Mouse (Mus musculus) forebrain, embryonic 11.5 days (tissue): ENCODE data around the gene Gm7168. TPM values are rescaled to one million over a fixed set of nuclear protein-coding genes. Genes with fewer than 3 reads are reported as not detected.
"Not testable (repeated sequence)": the region's sequence is repeated elsewhere in the genome, so short reads cannot be mapped to it uniquely, and the experiment has no call there.

ENCODE experiments used
- ATAC-seq: fragments of 200-750 bp; cut with Nextera tagmentation; replicated peaks from 2 replicates; pipeline ENCODE4 v1.8.0; 2017; ENCODE audit warnings: moderate TSS enrichment; ENCODE audit not compliant: low FRiP score
- DNase-seq: peaks from one replicate; pipeline ENCODE4 v3.0.0-alpha.2; 2017; ENCODE audit warnings: low spot score
- H3K27ac ChIP-seq: fragments of 300-500 bp; sonication (generic); 2 replicates; pipeline ENCODE4 v1.5.1; 2014; ENCODE audit warnings: low read depth, low read length
- H3K27me3 ChIP-seq: fragments of 300-500 bp; sonication (generic); 2 replicates; pipeline ENCODE4 v1.6.1; 2014; ENCODE audit warnings: mild to moderate bottlenecking, low read length, mixed read lengths; ENCODE audit not compliant: control insufficient read depth, insufficient read depth
- H3K36me3 ChIP-seq: fragments of 300-500 bp; sonication (generic); 2 replicates; pipeline ENCODE4 v1.6.1; 2014; ENCODE audit warnings: mild to moderate bottlenecking, low read length, moderate library complexity, mixed read lengths; ENCODE audit not compliant: control insufficient read depth, insufficient read depth
- H3K4me1 ChIP-seq: fragments of 300-500 bp; sonication (generic); replicated peaks from 2 replicates; pipeline ENCODE4 v1.6.1; 2014; ENCODE audit warnings: low read length, mixed read lengths; ENCODE audit not compliant: control insufficient read depth, insufficient read depth
- H3K4me2 ChIP-seq: fragments of 300-500 bp; sonication (generic); 2 replicates; pipeline ENCODE4 v1.6.1; 2014; ENCODE audit warnings: low read depth, mild to moderate bottlenecking, low read length, moderate library complexity, mixed read lengths; ENCODE audit not compliant: severe bottlenecking
- H3K4me3 ChIP-seq: fragments of 300-500 bp; sonication (generic); 2 replicates; pipeline ENCODE4 v1.5.1; 2014; ENCODE audit warnings: low read depth, low read length
- H3K9ac ChIP-seq: fragments of 300-500 bp; sonication (generic); 2 replicates; pipeline ENCODE4 v1.6.1; 2014; ENCODE audit warnings: low read length
- H3K9me3 ChIP-seq: fragments of 300-500 bp; sonication (generic); 2 replicates; pipeline ENCODE4 v1.6.1; 2016; ENCODE audit warnings: low read length, mixed read lengths; ENCODE audit not compliant: control insufficient read depth
- whole genome bisulfite sequencing: fragments of 180-500 bp; shearing (Covaris S2); extraction: QIAGEN DNeasy Blood & Tissue Kit; methylation state at CpG from one replicate; pipeline ENCODE4 v1.1.7; 2014; 5-methylcytosine and 5-hydroxymethylcytosine counted together
- polyA plus RNA-seq: library from polyadenylated mRNA; unstranded; fragments of >200 nt; fragmentation: Nextera tagmentation; extraction: Ambion mirVana; gene quantifications from 2 replicates; pipeline ENCODE4 v1.2.1, GENCODE M21; 2014

Gm7168 gene
- polyA plus RNA-seq, 1 experiment from 2014 or later, result not detected

DNA sequence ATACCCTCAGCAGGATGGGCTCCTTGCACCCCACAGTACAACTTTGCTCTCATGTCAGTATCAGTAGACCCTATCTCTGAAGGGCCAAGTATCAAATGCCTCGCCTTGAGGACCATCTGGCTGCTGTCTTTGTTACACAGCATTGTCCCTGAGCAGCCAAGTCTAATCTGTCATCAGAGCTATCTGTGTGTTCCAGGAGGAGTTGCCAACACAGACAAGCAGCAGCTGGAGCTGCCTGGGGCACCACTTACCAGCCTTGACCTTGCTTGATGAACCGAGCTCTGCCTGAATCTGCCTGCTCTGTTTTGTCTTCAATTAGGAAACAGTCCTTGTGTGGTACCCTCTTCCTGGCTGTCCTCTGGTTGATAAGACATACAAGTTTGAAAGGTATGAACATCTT is 24.8 kb upstream of the Gm7168 start:
- H3K9me3 ChIP-seq, result no peaks in the 10 kb centered on the region
- H3K4me2 ChIP-seq, result no peak overlapping the region
- no peak overlapping the region for H3K27ac ChIP-seq
- no peak overlapping the region for H3K4me3 ChIP-seq
- DNase-seq (no peak), ATAC-seq (no peak)
- no peaks in the 10 kb centered on the region for H3K36me3 ChIP-seq
- no peak overlapping the region for H3K9ac ChIP-seq
- no peaks in the 10 kb centered on the region for H3K27me3 ChIP-seq
- no peaks in the 10 kb centered on the region for H3K4me1 ChIP-seq
- WGBS, result 68% methylated on average over 2 of the region's 2 CpGs

DNA sequence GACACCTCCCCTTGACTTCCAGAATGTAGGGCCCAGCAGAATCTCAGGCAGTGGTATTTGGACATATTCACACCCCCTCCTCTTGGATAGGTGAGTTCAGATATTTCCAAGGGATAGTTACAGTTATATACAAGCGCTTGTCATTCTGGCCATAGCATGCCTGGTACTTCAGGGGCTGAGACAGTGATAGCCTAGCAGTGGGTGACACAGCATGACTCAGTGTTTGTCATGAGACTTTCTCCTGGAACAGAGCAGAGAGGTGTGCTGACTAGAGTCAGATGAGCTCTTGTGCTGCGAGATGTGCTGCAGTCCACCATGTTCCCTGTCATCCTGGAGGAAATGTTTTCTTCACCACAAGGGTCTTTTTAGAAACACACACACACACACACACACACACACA is 23.6 kb upstream of the Gm7168 start:
- H3K4me2 ChIP-seq, result no peak overlapping the region
- no peak overlapping the region for H3K4me3 ChIP-seq
- ATAC-seq (no peak), DNase-seq (no peak)
- H3K9ac ChIP-seq, result no peak overlapping the region
- no peaks in the 10 kb centered on the region for H3K27me3 ChIP-seq
- H3K36me3 ChIP-seq, result no peaks in the 10 kb centered on the region
- H3K9me3 ChIP-seq, result no peaks in the 10 kb centered on the region
- no peaks in the 10 kb centered on the region for H3K4me1 ChIP-seq
- 87% methylated on average over 2 of the region's 2 CpGs for WGBS
- H3K27ac ChIP-seq, result no peak overlapping the region

DNA sequence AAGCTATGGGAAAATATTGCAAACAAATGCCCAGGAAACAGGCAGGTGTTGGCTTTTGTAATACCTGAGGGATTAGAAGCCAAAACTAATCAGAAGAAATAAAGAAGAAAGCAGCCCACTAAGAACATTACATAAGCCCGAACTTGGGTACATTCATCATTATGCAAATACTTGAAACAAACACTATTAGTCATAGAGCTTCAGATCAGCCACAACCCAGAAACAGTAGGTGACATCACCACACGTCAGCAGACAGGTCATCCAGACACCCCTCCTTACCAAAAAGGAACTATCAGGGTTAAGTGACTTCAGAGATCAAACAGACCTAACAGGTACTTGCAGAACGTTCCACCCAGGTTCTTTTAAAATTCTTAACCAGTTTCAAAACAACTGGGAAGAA is 22.2 kb upstream of the Gm7168 start:
- DNase-seq (no peak), ATAC-seq (no peak)
- no peak overlapping the region for H3K27ac ChIP-seq
- H3K4me2 ChIP-seq, result no peak overlapping the region
- no peaks in the 10 kb centered on the region for H3K4me1 ChIP-seq
- WGBS, result 73% methylated on average over 3 of the region's 3 CpGs
- no peak overlapping the region for H3K9ac ChIP-seq
- no peaks in the 10 kb centered on the region for H3K9me3 ChIP-seq
- no peak overlapping the region for H3K4me3 ChIP-seq
- no peaks in the 10 kb centered on the region for H3K27me3 ChIP-seq
- H3K36me3 ChIP-seq, result no peaks in the 10 kb centered on the region

DNA sequence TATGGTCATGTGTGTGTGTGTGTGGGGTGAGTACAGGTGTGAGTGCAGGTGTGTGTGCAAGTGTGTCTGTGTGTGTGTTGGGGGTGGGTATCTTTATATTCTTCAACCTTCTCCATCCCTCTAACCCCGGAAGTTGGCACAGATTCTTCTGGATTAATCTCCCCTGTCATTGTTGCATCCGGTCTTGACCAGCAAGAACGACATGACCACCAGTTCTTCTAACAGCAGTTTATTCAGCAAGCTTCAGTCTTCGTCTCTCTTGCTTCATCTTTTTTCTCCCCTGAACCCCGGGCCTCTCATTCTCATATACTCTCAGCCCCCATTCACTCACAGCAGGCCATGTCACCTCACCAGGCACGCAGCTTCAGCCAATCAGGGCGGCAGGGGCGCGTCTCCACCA is 17.8 kb upstream of the Gm7168 start:
- H3K4me2 ChIP-seq, result no peak overlapping the region
- H3K4me3 ChIP-seq, result no peak overlapping the region
- H3K4me1 ChIP-seq, result no peaks in the 10 kb centered on the region
- H3K9ac ChIP-seq, result no peak overlapping the region
- no peaks in the 10 kb centered on the region for H3K27me3 ChIP-seq
- no peak for DNase-seq
- WGBS, result 91% methylated on average over 9 of the region's 9 CpGs
- no peaks in the 10 kb centered on the region for H3K9me3 ChIP-seq
- H3K27ac ChIP-seq, result no peak overlapping the region
- no peaks in the 10 kb centered on the region for H3K36me3 ChIP-seq
- no peak for ATAC-seq

DNA sequence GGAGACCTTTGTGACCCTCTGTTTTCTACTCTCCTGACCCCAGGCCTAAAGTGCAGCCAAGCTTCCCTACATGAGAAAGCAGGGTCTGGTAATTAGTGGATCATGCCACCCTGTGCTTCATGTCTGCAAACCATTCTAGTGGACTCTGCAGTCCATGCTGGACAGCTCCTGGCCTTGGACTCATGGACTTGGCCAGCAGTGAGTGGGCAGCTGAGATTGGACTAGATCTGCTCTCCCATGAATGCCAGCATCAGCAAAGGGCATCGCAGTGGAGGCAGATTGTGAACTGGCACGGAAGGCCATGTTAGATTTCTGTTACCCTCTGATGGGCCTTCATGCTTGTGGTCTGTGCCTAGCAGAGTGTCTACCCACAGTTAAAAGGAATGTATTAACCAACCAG is 12.8 kb upstream of the Gm7168 start:
- H3K4me1 ChIP-seq, H3K9me3 ChIP-seq, H3K36me3 ChIP-seq, ATAC-seq, H3K27me3 ChIP-seq, DNase-seq, H3K4me2 ChIP-seq, H3K27ac ChIP-seq, H3K4me3 ChIP-seq, H3K9ac ChIP-seq: not testable (repeated sequence)
- 90% methylated on average over 2 of the region's 2 CpGs for WGBS

DNA sequence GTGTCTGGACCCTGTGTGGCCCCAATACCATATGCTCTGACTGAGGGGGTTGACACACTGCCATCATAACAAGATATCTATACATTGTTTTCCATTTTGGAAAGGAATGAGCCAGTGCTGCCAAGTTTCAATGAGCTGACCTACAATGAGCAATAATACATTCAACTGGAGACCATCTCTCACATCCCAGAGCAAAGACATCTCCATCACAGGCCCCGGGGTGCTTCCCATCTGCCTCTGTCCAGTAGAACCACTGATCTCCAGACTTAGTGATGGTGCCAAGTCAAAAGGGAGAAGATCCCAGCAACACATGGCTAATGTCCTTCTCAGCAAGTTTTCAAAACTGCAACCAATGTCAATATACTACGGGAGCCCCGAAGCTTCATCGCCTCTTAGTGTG is 10.4 kb upstream of the Gm7168 start:
- Histone ChIP-seq H3K9me3 (no peaks in the 10 kb centered on the region), H3K4me1 (no peaks in the 10 kb centered on the region), H3K4me2 (no peak overlapping the region), H3K36me3 (no peaks in the 10 kb centered on the region), H3K27ac (no peak overlapping the region), H3K4me3 (no peak overlapping the region), H3K27me3 (no peaks in the 10 kb centered on the region), H3K9ac (no peak overlapping the region)
- WGBS, result 99% methylated on average over 4 of the region's 4 CpGs
- no peak for DNase-seq
- no peak for ATAC-seq

DNA sequence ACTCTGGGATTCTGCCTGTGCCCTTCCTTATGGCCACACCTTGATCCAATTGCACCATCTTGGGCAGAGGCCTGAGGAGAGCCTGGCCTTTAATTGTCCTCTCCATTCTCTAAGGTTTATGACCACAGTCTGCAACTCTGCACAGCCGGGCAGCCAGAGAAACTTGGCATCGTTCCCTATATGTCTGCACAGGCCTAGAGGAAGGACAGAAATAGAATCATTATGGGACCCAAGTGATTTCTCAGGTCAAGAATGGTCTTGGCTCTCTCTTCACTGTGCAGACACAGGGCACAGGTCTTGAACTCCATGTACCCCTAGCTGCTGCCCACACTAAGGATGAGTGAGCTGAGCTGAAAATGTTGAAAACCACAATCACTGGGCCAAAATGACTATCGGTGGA is 9.5 kb upstream of the Gm7168 start:
- Histone ChIP-seq H3K36me3 (no peaks in the 10 kb centered on the region), H3K4me3 (no peak overlapping the region), H3K4me1 (no peaks in the 10 kb centered on the region), H3K4me2 (no peak overlapping the region), H3K9me3 (no peaks in the 10 kb centered on the region), H3K9ac (no peak overlapping the region), H3K27ac (no peak overlapping the region), H3K27me3 (no peaks in the 10 kb centered on the region)
- ATAC-seq, result no peak
- DNase-seq, result no peak
- 96% methylated on average over 3 of the region's 3 CpGs for WGBS

DNA sequence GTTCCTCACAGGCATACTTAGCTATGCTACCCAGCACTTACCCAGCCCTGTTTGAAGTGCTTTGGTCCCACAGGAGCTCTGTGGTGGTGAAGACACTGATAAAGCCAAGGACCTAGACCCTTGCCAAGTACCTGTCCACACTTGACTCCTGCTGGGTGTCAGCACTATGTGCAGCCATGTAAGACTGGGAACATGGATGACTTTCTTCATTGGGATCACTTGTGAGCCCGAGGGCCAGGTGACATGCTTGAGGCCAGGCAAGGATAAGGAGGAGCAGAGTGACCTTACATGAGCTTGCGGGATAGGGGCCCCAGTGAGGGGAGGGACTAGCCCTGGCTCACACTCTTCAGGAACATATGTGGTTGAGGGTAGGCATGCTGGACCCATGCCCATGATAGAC is 8.9 kb upstream of the Gm7168 start:
- H3K9ac ChIP-seq, H3K9me3 ChIP-seq, H3K36me3 ChIP-seq, H3K4me1 ChIP-seq, DNase-seq, H3K4me3 ChIP-seq, H3K27me3 ChIP-seq, H3K4me2 ChIP-seq, ATAC-seq, H3K27ac ChIP-seq: not testable (repeated sequence)
- 86% methylated on average over 2 of the region's 2 CpGs for WGBS

DNA sequence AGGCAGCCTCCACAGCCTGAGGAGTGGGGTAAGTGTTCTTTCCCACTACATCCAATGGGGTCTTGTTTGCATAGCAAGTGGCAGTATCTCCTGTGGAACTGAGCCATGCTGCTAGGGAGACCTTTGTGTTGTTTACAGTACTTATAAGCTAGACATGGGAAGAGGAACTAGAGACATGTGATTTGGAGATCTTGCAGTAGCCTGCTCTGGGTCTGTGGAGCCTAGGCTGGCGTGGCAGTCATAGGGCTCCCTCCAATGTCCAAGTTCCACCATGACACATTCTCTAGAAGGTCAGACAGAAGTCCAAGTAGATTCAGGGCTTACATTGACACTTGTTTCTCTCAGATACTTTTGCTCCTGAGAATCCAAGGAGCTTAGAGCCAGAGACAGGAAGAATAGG is 7.7 kb upstream of the Gm7168 start:
- Histone ChIP-seq H3K4me1 (no peaks in the 10 kb centered on the region), H3K9ac (no peak overlapping the region), H3K27ac (no peak overlapping the region), H3K4me3 (no peak overlapping the region), H3K27me3 (no peaks in the 10 kb centered on the region), H3K9me3 (no peaks in the 10 kb centered on the region), H3K4me2 (no peak overlapping the region), H3K36me3 (no peaks in the 10 kb centered on the region)
- WGBS, result 73% methylated on average over 1 of the region's 1 CpGs
- no peak for DNase-seq
- ATAC-seq, result no peak
